Mouse (Mus musculus): ENCODE results near the gene Ifnb1.

Ifnb1 gene

GRCm38 (mm10) chr4:88496321-88497018 is 26.1 kb downstream of the Ifnb1 start:
- DNase-seq, result no peak

- no peak for DNase-seq
These were observed 33.0 kb downstream of the Ifnb1 start for GRCm38 (mm10) chr4:88489622-88490021.

GRCm38 (mm10) chr4:88488107-88488506 is 34.5 kb downstream of the Ifnb1 start:
- DNase-seq, result no peak

GRCm38 (mm10) chr4:88480130-88480529 is 42.4 kb downstream of the Ifnb1 start:
- no peak for DNase-seq

- DNase-seq, result no peak
These were observed 43.8 kb downstream of the Ifnb1 start for GRCm38 (mm10) chr4:88478809-88479186.

GRCm38 (mm10) chr4:88478177-88478808 is 44.3 kb downstream of the Ifnb1 start:
- no peak for DNase-seq

GRCm38 (mm10) chr4:88476511-88477210 is 45.9 kb downstream of the Ifnb1 start:
- no peak for DNase-seq

GRCm38 (mm10) chr4:88476084-88476483 is 46.5 kb downstream of the Ifnb1 start:
- DNase-seq, result no peak

Measured in right cerebral cortex, adult 18-20 months (tissue).